Mouse (Mus musculus) G1E (cell line): Measurements from ENCODE around the gene Rps3. TPM values are rescaled to one million over a fixed set of nuclear protein-coding genes. Genes with fewer than 3 reads are reported as not detected.

Experiments
- ATAC-seq: 2 replicates; pipeline ENCODE4 v1.8.0; 2016; ENCODE audit warnings: mild to moderate bottlenecking; ENCODE audit not compliant: insufficient number of reproducible peaks, poor library complexity, low FRiP score, severe bottlenecking; ENCODE audit errors: extremely low read depth
- DNase-seq: peaks from one replicate; pipeline ENCODE4 v3.0.0; 2012; ENCODE audit warnings: low spot score
- H3K27me3 ChIP-seq: 2 replicates; pipeline ENCODE4 v1.6.1; 2012; ENCODE audit warnings: mild to moderate bottlenecking, low read length, inconsistent platforms; ENCODE audit not compliant: insufficient read depth
- H3K36me3 ChIP-seq: replicated peaks from 2 replicates; pipeline ENCODE3; 2012; ENCODE audit warnings: mild to moderate bottlenecking, inconsistent platforms
- H3K4me1 ChIP-seq: 2 replicates; pipeline ENCODE4 v1.6.1; 2012; ENCODE audit warnings: low read depth, low read length, inconsistent platforms, mixed read lengths; ENCODE audit not compliant: insufficient read depth
- H3K4me3 ChIP-seq: 2 replicates; pipeline ENCODE4 v1.5.1; 2012; ENCODE audit warnings: low read depth, mild to moderate bottlenecking, inconsistent platforms, low read length, moderate library complexity, mixed read lengths
- H3K9me3 ChIP-seq: replicated peaks from 2 replicates; pipeline ENCODE4 v1.6.1; 2012; ENCODE audit warnings: inconsistent platforms
- CTCF ChIP-seq: IDR thresholded peaks from 2 replicates; pipeline ENCODE4 v1.5.1; 2012; ENCODE audit warnings: low read depth, low read length, inconsistent platforms, mixed read lengths
- GATA1 ChIP-seq: IDR thresholded peaks from 2 replicates; pipeline ENCODE4 v1.6.1; 2012; ENCODE audit warnings: borderline replicate concordance, low read length, inconsistent platforms, mixed read lengths
- GATA2 ChIP-seq: IDR thresholded peaks from 2 replicates; pipeline ENCODE4 v1.6.1; 2012; ENCODE audit warnings: low read depth, low read length, inconsistent platforms, borderline replicate concordance
- POLR2AphosphoS5 ChIP-seq: IDR thresholded peaks from 2 replicates; pipeline ENCODE4 v1.6.1; 2012; ENCODE audit warnings: low read depth, low read length, inconsistent platforms; ENCODE audit not compliant: insufficient replicate concordance
- TAL1 ChIP-seq: conservative IDR thresholded peaks from 2 replicates; pipeline ENCODE4 v1.6.1; 2012; ENCODE audit warnings: low read depth, low read length, inconsistent platforms, mixed read lengths
- polyA plus RNA-seq: library from polyadenylated mRNA; stranded (reverse); fragments of >175 nt; gene quantifications from 2 replicates; pipeline ENCODE4 v1.2.3, GENCODE M21; 2012
- total RNA-seq, 2 experiments: library from RNA; stranded (forward) in 1 of 2; stranded (reverse) in 1 of 2; fragments of 200-1000 nt in 1 of 2; fragments of >200 nt in 1 of 2; fragmentation: Nextera tagmentation in 1 of 2; gene quantifications; 2 replicates each; pipeline ENCODE4 v1.2.3; 2014 to 2017

Rps3 gene
- total and polyA plus RNA-seq, 3 experiments: 482 to 2,538 (median 541) TPM

DNA sequence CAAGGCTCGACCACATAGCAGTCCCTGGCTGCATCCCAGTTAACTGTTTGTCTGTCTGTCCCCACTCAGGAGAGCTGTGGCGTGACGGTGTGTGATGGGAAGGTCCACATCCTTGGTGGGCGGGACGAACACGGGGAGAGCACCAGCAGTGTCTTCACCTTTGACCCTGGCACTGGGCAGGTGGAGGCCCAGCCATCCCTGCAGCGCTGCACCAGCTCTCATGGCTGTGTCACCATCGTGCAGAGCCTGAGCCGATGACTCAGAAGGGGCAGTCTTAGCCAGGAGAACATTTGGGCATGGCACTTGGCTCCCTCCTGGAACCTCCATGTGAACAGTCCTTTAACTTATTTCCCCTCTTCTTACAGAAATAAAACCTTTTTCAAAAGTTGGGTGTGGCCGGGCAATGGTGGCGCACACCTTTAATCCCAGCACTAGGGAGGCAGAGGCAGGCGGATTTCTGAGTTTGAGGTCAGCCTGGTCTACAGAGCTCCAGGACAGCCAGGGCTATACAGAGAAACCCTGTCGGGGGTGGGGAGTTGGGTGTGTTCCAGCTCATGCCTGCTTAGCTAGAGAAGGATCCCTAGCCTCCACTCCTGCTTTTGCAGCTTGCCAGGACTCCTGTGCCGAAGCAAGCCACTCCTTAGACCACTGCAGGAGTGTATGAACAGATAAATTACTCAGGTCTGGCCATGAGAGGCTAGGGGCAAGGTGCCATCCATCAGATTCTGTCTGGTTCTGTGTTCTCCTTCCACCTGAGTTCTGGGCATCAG lies 9.7 kb downstream of the Rps3 start:
- no peaks in the 10 kb centered on the region for H3K27me3 ChIP-seq
- H3K36me3 ChIP-seq: peaks cover 87% of the 10 kb centered on the region
- H3K4me3 ChIP-seq: no peak overlapping the region
- DNase-seq (no peak), ATAC-seq (no peak)
- peaks cover 5% of the 10 kb centered on the region for H3K9me3 ChIP-seq
- H3K4me1 ChIP-seq: peaks cover 60% of the 10 kb centered on the region
- TF ChIP-seq CTCF (no peak), GATA2 (no peak), POLR2AphosphoS5 (no peak; the same call in 1 of the 2 replicates), GATA1 (no peak), TAL1 (no peak)

DNA sequence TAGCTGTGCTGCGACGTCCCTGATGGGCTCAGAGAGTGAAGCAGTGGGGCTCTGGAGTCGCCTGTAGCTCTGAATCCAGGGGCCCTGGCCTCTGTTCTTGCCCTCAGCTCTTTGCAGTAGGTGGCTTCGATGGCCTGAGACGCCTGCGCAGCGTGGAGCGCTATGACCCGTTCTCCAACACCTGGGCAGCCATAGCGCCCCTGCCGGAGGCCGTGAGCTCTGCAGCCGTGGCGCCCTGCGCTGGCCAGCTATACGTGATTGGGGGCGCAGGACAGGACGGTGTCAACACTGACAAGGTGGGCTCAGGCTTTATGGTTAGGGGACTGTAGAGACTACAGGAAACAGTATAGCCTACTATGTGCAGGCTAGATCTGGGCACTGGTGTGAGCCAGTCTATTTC lies 12.0 kb downstream of the Rps3 start:
- Histone ChIP-seq H3K4me3 (no peak overlapping the region), H3K36me3 (peaks cover 75% of the 10 kb centered on the region), H3K4me1 (peaks cover 37% of the 10 kb centered on the region), H3K9me3 (peaks cover 15% of the 10 kb centered on the region), H3K27me3 (no peaks in the 10 kb centered on the region)
- DNase-seq (no peak), ATAC-seq (no peak)
- TF ChIP-seq GATA1: no peak
- no peak for TF ChIP-seq CTCF
- no peak for TF ChIP-seq TAL1
- no peak for TF ChIP-seq POLR2AphosphoS5
- no peak for TF ChIP-seq GATA2

DNA sequence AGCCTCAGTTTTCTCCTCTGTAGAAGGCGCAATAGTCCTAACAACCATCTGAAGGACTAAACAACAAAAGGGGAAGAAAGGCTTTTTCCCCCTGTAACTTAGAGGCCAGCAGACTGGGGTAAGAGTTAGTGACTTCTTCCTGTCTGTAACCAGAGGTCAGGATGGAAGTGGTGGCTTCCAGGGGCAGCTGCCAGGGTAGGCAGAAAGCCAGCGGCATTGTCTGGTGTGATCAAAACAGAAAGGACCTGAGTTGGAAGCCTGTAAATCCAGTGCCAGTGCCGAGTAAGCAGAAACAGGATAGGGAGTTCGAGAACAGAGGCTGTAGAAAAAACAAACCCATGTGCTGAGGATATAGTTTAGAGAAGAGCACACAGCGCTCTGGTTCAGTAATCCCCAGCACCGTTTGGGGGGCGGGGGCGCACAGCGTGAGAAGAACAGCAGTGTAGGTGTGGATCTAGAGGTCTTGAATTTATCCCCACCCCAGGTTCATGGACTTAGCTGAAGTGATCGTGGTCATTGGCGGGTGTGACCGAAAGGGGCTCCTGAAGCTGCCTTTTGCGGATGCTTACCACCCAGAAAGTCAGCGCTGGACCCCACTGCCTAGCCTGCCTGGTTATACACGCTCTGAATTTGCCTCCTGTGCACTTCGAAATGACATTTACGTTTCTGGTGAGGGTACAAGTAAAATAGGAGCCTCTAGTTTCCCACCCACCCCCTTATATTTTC lies 13.7 kb downstream of the Rps3 start:
- no peak for TF ChIP-seq POLR2AphosphoS5
- no peak for TF ChIP-seq GATA2
- TF ChIP-seq GATA1: no peak
- no peak for TF ChIP-seq TAL1
- TF ChIP-seq CTCF: no peak
- Histone ChIP-seq H3K27me3 (peaks cover 14% of the 10 kb centered on the region), H3K4me3 (no peak overlapping the region), H3K9me3 (peaks cover 15% of the 10 kb centered on the region), H3K36me3 (peaks cover 61% of the 10 kb centered on the region), H3K4me1 (peaks cover 24% of the 10 kb centered on the region)
- no peak for DNase-seq
- ATAC-seq: no peak

GRCm38 (mm10) chr7:99468283-99469132 lies 15.0 kb downstream of the Rps3 start:
- H3K27me3 ChIP-seq: peaks cover 15% of the 10 kb centered on the region
- ATAC-seq (no peak), DNase-seq (no peak)
- H3K4me1 ChIP-seq: peaks cover 12% of the 10 kb centered on the region
- peaks cover 15% of the 10 kb centered on the region for H3K9me3 ChIP-seq
- no peak overlapping the region; the same call in 1 of the 2 replicates for H3K4me3 ChIP-seq
- H3K36me3 ChIP-seq: peaks cover 48% of the 10 kb centered on the region
- TF ChIP-seq TAL1 (no peak), GATA1 (no peak), GATA2 (no peak), POLR2AphosphoS5 (no peak), CTCF (no peak)

- H3K36me3 ChIP-seq: peaks cover 42% of the 10 kb centered on the region
- ATAC-seq (no peak), DNase-seq (no peak)
- H3K4me1 ChIP-seq: peaks cover 10% of the 10 kb centered on the region
- peaks cover 15% of the 10 kb centered on the region for H3K27me3 ChIP-seq
- no peak for TF ChIP-seq GATA1
- TF ChIP-seq GATA2: no peak
- no peak for TF ChIP-seq TAL1
- TF ChIP-seq POLR2AphosphoS5: no peak
- no peak for TF ChIP-seq CTCF
- no peak overlapping the region; the same call in 1 of the 2 replicates for H3K4me3 ChIP-seq
- H3K9me3 ChIP-seq: peaks cover 15% of the 10 kb centered on the region
These were observed 15.6 kb downstream of the Rps3 start for GRCm38 (mm10) chr7:99467916-99468282.
